Mouse (Mus musculus) embryonic facial prominence, embryonic 13.5 days (tissue): Measurements from ENCODE around the gene Grin2a. TPM values are rescaled to one million over a fixed set of nuclear protein-coding genes. Genes with fewer than 3 reads are reported as not detected.

Source experiments
- ATAC-seq: fragments of 200-750 bp; cut with Nextera tagmentation; 2 replicates; pipeline ENCODE4 v1.8.0; 2017; ENCODE audit warnings: low read depth; ENCODE audit not compliant: insufficient number of reproducible peaks, insufficient read depth, low FRiP score, low TSS enrichment
- H3K27ac ChIP-seq: fragments of 300-500 bp; sonication (generic); 2 replicates; pipeline ENCODE4 v1.5.1; 2015; ENCODE audit warnings: moderate library complexity, mild to moderate bottlenecking, inconsistent platforms
- H3K27me3 ChIP-seq: fragments of 300-500 bp; sonication (generic); 2 replicates; pipeline ENCODE4 v1.6.1; 2015; ENCODE audit warnings: mild to moderate bottlenecking, inconsistent platforms
- H3K36me3 ChIP-seq: fragments of 300-500 bp; sonication (generic); 2 replicates; pipeline ENCODE4 v1.6.1; 2015; ENCODE audit warnings: mild to moderate bottlenecking, inconsistent platforms
- H3K4me1 ChIP-seq: fragments of 300-500 bp; sonication (generic); 2 replicates; pipeline ENCODE4 v1.6.1; 2015; ENCODE audit warnings: inconsistent platforms
- H3K4me2 ChIP-seq: fragments of 300-500 bp; sonication (generic); 2 replicates; pipeline ENCODE4 v1.6.1; 2015; ENCODE audit warnings: moderate library complexity, mild to moderate bottlenecking, inconsistent platforms
- H3K4me3 ChIP-seq: fragments of 300-500 bp; sonication (generic); 2 replicates; pipeline ENCODE4 v1.5.1; 2015; ENCODE audit warnings: mild to moderate bottlenecking, inconsistent platforms
- H3K9ac ChIP-seq: fragments of 300-500 bp; sonication (generic); 2 replicates; pipeline ENCODE4 v1.6.1; 2015; ENCODE audit warnings: mild to moderate bottlenecking, inconsistent platforms
- H3K9me3 ChIP-seq: fragments of 300-500 bp; sonication (generic); 2 replicates; pipeline ENCODE4 v1.6.1; 2016; ENCODE audit warnings: inconsistent platforms
- WGBS: fragments of 180-500 bp; shearing (Covaris S2); methylation state at CpG from one replicate; pipeline ENCODE4 v1.1.7; 2015; ENCODE audit warnings: mixed read lengths; 5-methylcytosine and 5-hydroxymethylcytosine counted together
- polyA plus RNA-seq: library from polyadenylated mRNA; unstranded; fragments of >200 nt; fragmentation: Nextera tagmentation; extraction: Ambion mirVana; gene quantifications from 2 replicates; pipeline ENCODE4 v1.2.1, GENCODE M21; 2015

The Grin2a gene
- polyA plus RNA-seq, 1 experiment from 2014 or later = 1.3 TPM

DNA sequence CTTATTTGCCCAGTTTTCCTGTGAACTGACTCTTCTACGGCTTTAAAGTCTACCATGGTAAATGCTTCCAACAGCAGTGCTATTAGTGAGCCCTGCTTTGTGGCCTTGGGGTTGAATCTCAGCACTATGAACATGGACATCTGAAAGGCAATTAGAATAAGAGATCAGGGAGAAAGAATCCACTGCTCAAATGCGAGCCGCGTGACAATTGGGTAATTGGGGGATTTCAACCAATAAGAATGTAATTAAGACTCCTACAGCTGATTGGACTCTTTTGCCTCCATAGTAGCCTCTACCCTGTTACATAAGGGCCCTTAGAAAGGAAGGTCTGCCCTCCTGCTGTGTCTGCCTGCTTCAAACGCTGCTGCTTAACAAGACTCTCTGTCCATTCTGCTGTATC is 315.4 kb downstream of the Grin2a start:
- no peak overlapping the region for H3K4me3 ChIP-seq
- no peak overlapping the region for H3K27ac ChIP-seq
- no peaks in the 10 kb centered on the region for H3K4me1 ChIP-seq
- ATAC-seq = no peak
- no peaks in the 10 kb centered on the region for H3K27me3 ChIP-seq
- 44% methylated on average over 5 of the region's 5 CpGs for WGBS
- no peak overlapping the region for H3K9ac ChIP-seq
- H3K9me3 ChIP-seq = no peaks in the 10 kb centered on the region
- no peak overlapping the region for H3K4me2 ChIP-seq
- H3K36me3 ChIP-seq = no peaks in the 10 kb centered on the region

DNA sequence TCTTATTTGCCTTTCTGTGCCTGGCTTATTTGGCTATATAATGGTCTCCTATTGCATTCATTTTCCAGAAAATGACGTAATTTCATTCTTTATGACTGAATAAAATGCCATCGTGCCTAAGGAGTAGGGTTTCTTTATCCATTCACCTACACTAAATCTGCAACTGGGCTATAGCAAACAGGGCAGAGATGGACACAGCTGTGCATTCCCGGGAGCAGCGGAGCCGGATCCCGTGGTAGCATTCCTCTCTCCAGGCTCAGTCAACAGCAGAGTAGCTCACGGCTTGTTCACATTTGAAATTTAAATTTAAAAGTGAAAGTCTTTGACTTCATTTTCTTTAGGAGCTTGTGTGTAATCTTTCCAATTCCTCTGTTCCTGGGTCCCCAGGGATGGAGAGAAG is 316.6 kb downstream of the Grin2a start:
- 76% methylated on average over 7 of the region's 7 CpGs for WGBS
- ATAC-seq = no peak
- no peaks in the 10 kb centered on the region for H3K36me3 ChIP-seq
- H3K9me3 ChIP-seq = no peaks in the 10 kb centered on the region
- no peaks in the 10 kb centered on the region for H3K27me3 ChIP-seq
- no peak overlapping the region for H3K4me3 ChIP-seq
- no peaks in the 10 kb centered on the region for H3K4me1 ChIP-seq
- H3K4me2 ChIP-seq = no peak overlapping the region
- H3K27ac ChIP-seq = no peak overlapping the region
- no peak overlapping the region for H3K9ac ChIP-seq

DNA sequence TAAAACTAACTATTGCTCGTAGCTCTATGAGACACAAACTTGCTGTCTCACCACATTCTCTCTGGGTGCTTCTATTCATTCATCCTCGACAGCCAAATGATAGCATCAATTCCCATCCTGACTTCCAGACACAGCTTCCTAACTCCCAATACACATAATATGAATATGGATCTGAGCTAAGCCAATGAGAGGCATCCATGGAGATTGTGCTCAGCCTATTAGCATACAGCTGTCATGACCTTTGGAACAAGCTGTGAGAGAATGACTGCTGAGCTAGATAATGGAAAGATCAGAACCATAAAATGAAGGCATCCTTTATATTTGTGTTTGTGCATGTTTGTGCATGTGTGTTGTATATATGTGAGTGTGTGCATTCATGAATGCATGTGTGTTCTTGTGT is 323.0 kb downstream of the Grin2a start:
- 62% methylated on average over 2 of the region's 2 CpGs for WGBS
- ATAC-seq = no peak
- no peaks in the 10 kb centered on the region for H3K27me3 ChIP-seq
- H3K9me3 ChIP-seq = no peaks in the 10 kb centered on the region
- no peak overlapping the region for H3K9ac ChIP-seq
- H3K4me2 ChIP-seq = no peak overlapping the region
- no peaks in the 10 kb centered on the region for H3K36me3 ChIP-seq
- H3K4me3 ChIP-seq = no peak overlapping the region
- H3K4me1 ChIP-seq = no peaks in the 10 kb centered on the region
- H3K27ac ChIP-seq = no peak overlapping the region

DNA sequence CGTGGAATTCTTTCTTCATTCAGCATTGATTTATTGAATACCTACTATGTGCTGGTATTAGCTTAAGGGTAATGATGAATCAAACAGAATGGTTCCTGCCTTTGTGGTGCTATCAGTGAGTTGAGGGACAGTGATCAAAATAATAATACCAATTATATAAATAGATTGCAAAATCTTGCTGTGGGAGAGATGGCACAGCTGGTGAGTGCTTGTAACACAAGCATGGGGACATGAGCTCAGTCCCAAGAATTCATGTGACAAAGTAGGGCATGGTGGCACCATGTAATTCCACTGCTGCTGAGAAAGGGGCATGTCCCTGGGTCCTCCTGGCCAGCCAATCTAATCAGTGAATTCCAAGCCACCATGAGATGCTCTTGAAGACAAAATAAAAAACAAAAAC is 324.1 kb downstream of the Grin2a start:
- no peaks in the 10 kb centered on the region for H3K27me3 ChIP-seq
- WGBS = 81% methylated on average over 1 of the region's 1 CpGs
- no peaks in the 10 kb centered on the region for H3K9me3 ChIP-seq
- ATAC-seq = no peak
- no peak overlapping the region for H3K27ac ChIP-seq
- H3K9ac ChIP-seq = no peak overlapping the region
- H3K4me3 ChIP-seq = no peak overlapping the region
- no peaks in the 10 kb centered on the region for H3K4me1 ChIP-seq
- no peaks in the 10 kb centered on the region for H3K36me3 ChIP-seq
- no peak overlapping the region for H3K4me2 ChIP-seq

DNA sequence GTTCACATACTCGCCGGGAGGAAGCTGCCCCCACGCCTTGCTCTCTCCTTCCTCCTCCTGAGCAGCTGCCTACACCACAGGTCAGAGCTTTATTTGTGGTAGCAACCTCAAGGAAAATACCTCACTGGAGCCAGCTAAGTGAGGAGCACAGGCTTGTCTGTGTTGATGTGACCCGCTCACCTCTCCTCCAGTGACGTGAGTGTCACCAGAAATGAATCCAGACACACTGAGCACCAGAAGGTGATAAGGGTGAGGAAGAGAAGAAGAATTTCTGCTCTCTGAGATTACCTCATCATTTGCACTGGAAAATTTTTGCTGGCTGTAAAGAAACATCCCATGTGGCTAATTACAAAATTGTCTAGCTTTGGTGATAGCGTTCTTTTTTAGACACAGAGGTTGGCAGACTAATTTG is 324.6 kb downstream of the Grin2a start:
- Histone ChIP-seq H3K4me2 (no peak overlapping the region), H3K9ac (no peak overlapping the region), H3K4me3 (no peak overlapping the region), H3K9me3 (no peaks in the 10 kb centered on the region), H3K27ac (no peak overlapping the region), H3K27me3 (no peaks in the 10 kb centered on the region), H3K36me3 (no peaks in the 10 kb centered on the region), H3K4me1 (no peaks in the 10 kb centered on the region)
- WGBS = 68% methylated on average over 6 of the region's 6 CpGs
- no peak for ATAC-seq

DNA sequence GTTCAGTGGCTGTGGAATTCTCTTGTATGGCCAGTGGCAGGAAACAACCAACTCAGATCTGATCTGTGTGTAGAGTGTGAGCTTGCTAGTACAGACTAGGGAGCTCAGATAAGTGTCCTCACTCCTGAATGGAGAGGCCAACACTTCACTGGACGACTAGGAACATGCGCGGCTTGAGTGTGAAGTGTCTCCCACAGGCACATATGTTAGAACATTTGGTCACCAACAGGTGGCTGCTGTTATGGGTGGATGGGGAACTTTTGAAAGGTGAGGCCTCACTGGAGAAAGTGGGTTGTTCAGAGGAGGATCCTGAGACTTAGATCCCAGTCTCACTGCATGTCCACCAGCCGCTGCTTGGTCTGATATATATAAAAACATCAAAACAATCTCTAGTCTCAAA is 329.5 kb downstream of the Grin2a start:
- Histone ChIP-seq H3K27me3 (no peaks in the 10 kb centered on the region), H3K4me2 (no peak overlapping the region), H3K4me1 (no peaks in the 10 kb centered on the region), H3K9me3 (no peaks in the 10 kb centered on the region), H3K4me3 (no peak overlapping the region), H3K36me3 (no peaks in the 10 kb centered on the region), H3K27ac (no peak overlapping the region), H3K9ac (no peak overlapping the region)
- 88% methylated on average over 4 of the region's 4 CpGs for WGBS
- no peak for ATAC-seq

DNA sequence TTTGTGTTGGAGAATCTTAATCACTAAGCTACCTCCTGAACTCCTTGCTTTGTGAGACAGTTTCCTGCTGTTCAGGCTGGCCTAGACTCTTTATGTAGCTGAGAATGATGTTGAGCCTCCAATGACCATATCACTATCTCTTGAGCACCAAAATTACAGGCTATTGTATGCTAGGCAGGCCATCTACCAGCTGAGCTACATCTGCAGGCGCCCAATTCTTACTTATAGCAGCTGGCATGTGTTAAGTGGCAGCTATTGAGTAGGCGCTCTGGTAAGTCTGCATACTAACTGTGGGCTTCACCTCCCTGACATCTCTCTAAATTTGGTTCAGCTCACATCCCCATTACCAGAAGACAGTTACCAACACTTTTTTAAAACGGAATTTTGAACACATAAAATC is 331.3 kb downstream of the Grin2a start:
- no peak overlapping the region for H3K4me2 ChIP-seq
- H3K4me3 ChIP-seq = no peak overlapping the region
- H3K27me3 ChIP-seq = no peaks in the 10 kb centered on the region
- no peak overlapping the region for H3K9ac ChIP-seq
- H3K4me1 ChIP-seq = no peaks in the 10 kb centered on the region
- no peak for ATAC-seq
- no peak overlapping the region for H3K27ac ChIP-seq
- WGBS = 70% methylated on average over 3 of the region's 3 CpGs
- no peaks in the 10 kb centered on the region for H3K36me3 ChIP-seq
- H3K9me3 ChIP-seq = no peaks in the 10 kb centered on the region

DNA sequence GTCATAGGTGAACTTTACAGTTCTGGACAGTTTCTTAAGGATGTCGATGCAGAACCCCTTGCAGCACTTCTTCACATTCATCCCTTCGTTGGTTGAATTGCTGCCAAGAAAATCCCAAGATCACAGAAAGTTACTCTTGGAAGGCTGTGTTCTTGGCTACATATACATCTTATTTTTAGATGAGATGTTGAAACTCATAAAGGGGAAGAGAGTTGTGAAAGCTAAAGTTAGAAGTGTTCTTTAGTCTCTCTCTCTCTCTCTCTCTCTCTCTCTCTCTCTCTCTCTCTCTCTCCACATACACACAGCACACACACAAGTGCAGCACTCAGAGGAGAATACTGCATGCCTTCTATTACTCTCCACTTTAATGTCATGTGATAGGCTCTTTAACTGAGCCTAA is 331.9 kb downstream of the Grin2a start:
- H3K27me3 ChIP-seq = no peaks in the 10 kb centered on the region
- H3K4me2 ChIP-seq = no peak overlapping the region
- H3K4me3 ChIP-seq = no peak overlapping the region
- H3K36me3 ChIP-seq = no peaks in the 10 kb centered on the region
- H3K9me3 ChIP-seq = no peaks in the 10 kb centered on the region
- no peaks in the 10 kb centered on the region for H3K4me1 ChIP-seq
- ATAC-seq = no peak
- H3K27ac ChIP-seq = no peak overlapping the region
- no peak overlapping the region for H3K9ac ChIP-seq
- 83% methylated on average over 2 of the region's 2 CpGs for WGBS

DNA sequence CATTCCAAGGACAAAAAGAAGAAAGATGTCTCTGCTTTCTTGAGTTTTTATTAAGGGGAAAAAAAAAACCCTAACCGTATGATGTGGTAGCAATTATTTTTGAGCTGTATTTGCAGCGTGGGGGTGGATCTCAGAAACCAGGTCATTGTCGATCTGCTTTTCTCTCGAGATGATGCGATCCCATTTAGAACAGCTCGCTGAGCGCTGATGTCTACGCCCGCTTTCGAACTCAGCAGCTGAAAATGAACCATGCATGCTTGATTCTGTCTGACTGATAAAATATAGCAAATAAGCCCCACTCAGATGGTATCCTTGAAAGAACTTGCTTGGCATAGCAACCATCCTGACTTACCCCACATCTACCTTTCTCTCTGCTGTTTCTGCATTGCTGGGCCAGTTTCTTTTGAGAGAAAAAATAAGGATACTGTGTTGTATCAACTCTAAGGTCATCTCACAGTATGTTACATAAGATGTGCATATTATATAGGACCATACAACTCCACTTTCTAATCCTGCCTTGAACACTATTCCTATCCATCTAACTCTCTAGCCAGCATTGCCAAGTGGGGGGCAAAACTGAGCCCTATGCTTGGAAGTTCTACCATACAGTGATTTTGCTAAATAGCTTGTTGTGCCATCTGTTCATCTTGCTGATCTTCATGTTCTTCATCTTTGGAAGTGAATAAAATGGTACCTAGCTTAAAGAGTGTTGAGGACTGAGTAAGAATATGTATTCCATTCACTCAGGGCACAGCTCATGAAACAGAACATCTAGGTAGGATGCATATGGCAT is 369.5 kb downstream of the Grin2a start:
- WGBS = 89% methylated on average over 10 of the region's 10 CpGs
- Histone ChIP-seq H3K27me3 (no peaks in the 10 kb centered on the region), H3K4me1 (no peaks in the 10 kb centered on the region), H3K9ac (no peak overlapping the region), H3K27ac (no peak overlapping the region), H3K9me3 (no peaks in the 10 kb centered on the region), H3K36me3 (no peaks in the 10 kb centered on the region), H3K4me2 (no peak overlapping the region), H3K4me3 (no peak overlapping the region)
- no peak for ATAC-seq

DNA sequence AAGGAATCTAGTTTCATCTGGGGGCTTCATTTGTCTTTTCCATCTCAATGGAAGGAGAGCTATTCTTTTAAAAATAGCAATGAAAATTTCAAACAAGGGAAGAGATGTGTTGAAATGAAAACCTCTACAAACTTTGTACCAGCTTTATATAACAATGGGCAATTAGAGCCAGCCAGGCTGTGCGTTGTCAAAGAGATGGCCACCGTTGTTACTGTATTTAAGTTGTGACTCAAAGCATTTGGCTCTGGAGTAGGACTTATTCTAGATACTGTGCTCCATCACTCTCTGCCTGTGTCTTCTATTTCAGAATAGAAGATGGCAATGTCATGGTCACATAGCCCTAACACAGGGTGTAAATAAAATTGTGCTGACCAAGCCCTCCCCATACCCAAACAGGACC is 371.0 kb downstream of the Grin2a start:
- H3K4me1 ChIP-seq = no peaks in the 10 kb centered on the region
- no peaks in the 10 kb centered on the region for H3K9me3 ChIP-seq
- no peaks in the 10 kb centered on the region for H3K36me3 ChIP-seq
- no peak overlapping the region for H3K27ac ChIP-seq
- H3K27me3 ChIP-seq = no peaks in the 10 kb centered on the region
- H3K4me3 ChIP-seq = no peak overlapping the region
- 83% methylated on average over 2 of the region's 2 CpGs for WGBS
- H3K9ac ChIP-seq = no peak overlapping the region
- no peak overlapping the region for H3K4me2 ChIP-seq
- no peak for ATAC-seq

DNA sequence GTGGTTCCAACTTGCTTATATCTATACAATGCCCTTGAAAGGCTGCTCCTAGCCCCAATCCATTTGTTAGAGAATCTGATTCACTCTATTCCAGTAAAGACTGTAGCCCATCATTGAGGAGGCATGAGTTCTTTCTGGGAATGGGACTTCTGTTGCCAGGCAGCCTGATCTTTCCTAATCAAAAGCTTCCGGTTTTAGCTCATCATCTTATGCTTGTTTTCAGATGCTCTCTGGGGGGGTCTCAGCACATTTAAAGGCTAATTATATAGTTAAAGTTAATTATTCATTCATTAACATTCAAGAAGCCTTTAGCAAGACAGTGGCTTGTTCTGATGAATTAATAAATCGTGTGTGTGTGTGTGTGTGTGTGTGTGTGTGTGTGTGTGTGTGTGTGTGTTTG is 377.2 kb downstream of the Grin2a start:
- H3K4me2 ChIP-seq = no peak overlapping the region
- no peak overlapping the region for H3K4me3 ChIP-seq
- H3K36me3 ChIP-seq = no peaks in the 10 kb centered on the region
- WGBS = 60% methylated on average over 2 of the region's 2 CpGs
- H3K27ac ChIP-seq = no peak overlapping the region
- ATAC-seq = no peak
- no peak overlapping the region for H3K9ac ChIP-seq
- no peaks in the 10 kb centered on the region for H3K9me3 ChIP-seq
- no peaks in the 10 kb centered on the region for H3K4me1 ChIP-seq
- H3K27me3 ChIP-seq = no peaks in the 10 kb centered on the region

DNA sequence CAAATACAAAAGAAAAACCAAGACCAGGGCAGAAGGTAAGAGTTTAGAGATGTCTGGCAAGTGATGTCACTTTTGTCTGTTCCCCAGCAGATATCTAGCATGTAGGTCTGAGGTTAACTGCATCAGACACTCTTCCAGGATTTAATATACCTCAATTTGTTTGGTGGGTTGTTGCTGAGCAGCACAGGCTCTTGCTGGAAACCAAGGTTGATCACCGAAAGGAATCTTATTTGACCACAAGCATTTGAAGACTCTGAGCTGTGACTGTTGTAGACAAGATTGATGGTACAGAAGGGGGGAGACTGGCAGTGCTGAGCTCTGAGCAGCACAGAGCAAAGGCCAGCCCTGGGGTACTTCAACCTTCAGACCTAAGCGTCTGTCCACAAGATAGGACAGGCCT is 378.1 kb downstream of the Grin2a start:
- H3K27me3 ChIP-seq = no peaks in the 10 kb centered on the region
- H3K4me3 ChIP-seq = no peak overlapping the region
- no peak for ATAC-seq
- H3K27ac ChIP-seq = no peak overlapping the region
- H3K9me3 ChIP-seq = no peaks in the 10 kb centered on the region
- 78% methylated on average over 2 of the region's 2 CpGs for WGBS
- H3K36me3 ChIP-seq = no peaks in the 10 kb centered on the region
- H3K9ac ChIP-seq = no peak overlapping the region
- no peak overlapping the region for H3K4me2 ChIP-seq
- no peaks in the 10 kb centered on the region for H3K4me1 ChIP-seq
